Mouse (Mus musculus) left cerebral cortex, postnatal 10 days (tissue): ENCODE results near the gene Lrrn2. TPM values are rescaled to one million over a fixed set of nuclear protein-coding genes. Genes with fewer than 3 reads are reported as not detected.

Experiments used
- DNase-seq, 2 experiments: peaks; one replicate each; pipeline ENCODE4 v3.0.0; 2021 to 2022; ENCODE audit warnings: low spot score in 2 of 2, mixed read lengths in 1 of 2; ENCODE audit errors: extremely low spot score in 1 of 2
- intact Hi-C: fragments of 180-260 bp; cut with DNase I; formaldehyde crosslinking; loops from one replicate; pipeline ENCODE4 v1.15.1; 2025
- total RNA-seq, 2 experiments: library from RNA; stranded (reverse); gene quantifications; 2 replicates each; pipeline ENCODE4 v1.2.3; 2021

Lrrn2 gene
- total RNA-seq, 2 experiments from 2014 or later = 106 to 111 TPM

- intact Hi-C loops = no loop called here
These were observed 39.2 kb downstream of the Lrrn2 start for GRCm38 (mm10) chr1:132919258-132919657.

GRCm38 (mm10) chr1:132921071-132921470 is 41.0 kb downstream of the Lrrn2 start:
- intact Hi-C loops = no loop called here
- no peak for DNase-seq

More at GRCm38 (mm10) chr1:132919258-132919657, 39.2 kb downstream of the Lrrn2 start:
- no peak for DNase-seq

GRCm38 (mm10) chr1:132922257-132922656 is 42.2 kb downstream of the Lrrn2 start:
- DNase-seq = no peak
- intact Hi-C loops = no loop called here

GRCm38 (mm10) chr1:132925270-132925669 is 45.2 kb downstream of the Lrrn2 start:
- intact Hi-C loops = no loop called here
- no peak for DNase-seq

GRCm38 (mm10) chr1:132928032-132928906 is 48.2 kb downstream of the Lrrn2 start:
- no peak for DNase-seq
- intact Hi-C loops = loop anchor here (2.0 kb wide), 1 partner anchor 47 kb away; no protein-coding TSS in a partner anchor

GRCm38 (mm10) chr1:132928907-132929250 is 48.8 kb downstream of the Lrrn2 start:
- intact Hi-C loops = loop anchor here (2.0 kb wide), 1 partner anchor 46 kb away; no protein-coding TSS in a partner anchor
- no peak for DNase-seq

- intact Hi-C loops = no loop called here
These were observed 50.2 kb downstream of the Lrrn2 start for GRCm38 (mm10) chr1:132930291-132930690.

GRCm38 (mm10) chr1:132932421-132932820 is 52.3 kb downstream of the Lrrn2 start:
- intact Hi-C loops = no loop called here
- DNase-seq = no peak

More at GRCm38 (mm10) chr1:132930291-132930690, 50.2 kb downstream of the Lrrn2 start:
- DNase-seq = no peak

- intact Hi-C loops = no loop called here
- DNase-seq = peak; percentile 40 to 83
These were observed 54.8 kb downstream of the Lrrn2 start for GRCm38 (mm10) chr1:132934856-132935255.

GRCm38 (mm10) chr1:132937296-132938030 is 57.4 kb downstream of the Lrrn2 start:
- intact Hi-C loops = no loop called here
- DNase-seq = no peak

GRCm38 (mm10) chr1:132938975-132939374 is 58.9 kb downstream of the Lrrn2 start:
- intact Hi-C loops = no loop called here
- peak; percentile 46 to 61 for DNase-seq

- intact Hi-C loops = no loop called here
- no peak for DNase-seq
These were observed 65.8 kb downstream of the Lrrn2 start for GRCm38 (mm10) chr1:132945826-132946225.

- intact Hi-C loops = no loop called here
These were observed 67.7 kb downstream of the Lrrn2 start for GRCm38 (mm10) chr1:132947811-132948210.

GRCm38 (mm10) chr1:132956809-132957208 is 76.7 kb downstream of the Lrrn2 start:
- DNase-seq = no peak
- intact Hi-C loops = no loop called here

More at GRCm38 (mm10) chr1:132947811-132948210, 67.7 kb downstream of the Lrrn2 start:
- DNase-seq = no peak

- intact Hi-C loops = no loop called here
- DNase-seq = no peak
These were observed 81.7 kb downstream of the Lrrn2 start for GRCm38 (mm10) chr1:132961751-132962150.

- intact Hi-C loops = no loop called here
- DNase-seq = no peak
These were observed 84.0 kb downstream of the Lrrn2 start for GRCm38 (mm10) chr1:132964106-132964505.

- no peak for DNase-seq
- intact Hi-C loops = no loop called here
These were observed 84.6 kb downstream of the Lrrn2 start for GRCm38 (mm10) chr1:132964691-132965090.

- peak in 1 of 2 experiments; percentile 39 for DNase-seq
- intact Hi-C loops = no loop called here
These were observed 88.6 kb downstream of the Lrrn2 start for GRCm38 (mm10) chr1:132968659-132969058.

GRCm38 (mm10) chr1:132977402-132977801 is 97.3 kb downstream of the Lrrn2 start:
- intact Hi-C loops = no loop called here
- DNase-seq = no peak

- intact Hi-C loops = no loop called here
- DNase-seq = no peak
These were observed 101.2 kb downstream of the Lrrn2 start for GRCm38 (mm10) chr1:132981232-132981631.
